Mouse (Mus musculus): ENCODE measurements around the gene Dync2li1. TPM values are rescaled to one million over a fixed set of nuclear protein-coding genes. Genes with fewer than 3 reads are reported as not detected.
A peak's percentile ranks its signal among the peaks of the same experiment; 100 is the strongest.

Dync2li1 gene
- total RNA-seq, 2 experiments from 2014 or later, result 21.0 to 23.1 TPM

DNA sequence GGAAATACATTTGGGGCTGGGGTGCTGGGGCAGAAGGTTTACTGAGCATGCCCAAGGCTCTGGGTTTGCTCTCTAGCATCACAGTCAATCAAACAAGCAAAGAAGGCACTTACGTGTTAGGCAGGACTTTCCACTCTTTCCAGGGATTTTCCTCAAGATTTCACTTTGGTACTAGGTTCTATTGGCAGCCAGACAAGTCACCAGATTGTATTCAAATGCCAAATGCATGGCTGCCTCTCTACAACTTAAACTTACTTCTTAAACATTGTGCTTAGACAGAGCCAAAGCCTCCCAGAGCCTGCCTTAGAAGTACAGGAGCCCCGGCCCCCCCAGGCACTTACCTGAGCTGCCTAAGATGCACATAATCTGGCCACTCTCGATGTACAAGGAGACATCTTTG, 55.4 kb downstream of the Dync2li1 start:
- DNase-seq (ENCODE audit: low spot score in 2 of 2), result peak; percentile 28 to 53

- DNase-seq (ENCODE audit: low spot score in 2 of 2), result no peak
Observed at GRCm38 (mm10) chr17:84682734-84683717, 56.7 kb downstream of the Dync2li1 start, which contains the start of gene Abcg5. Gene Abcg5, minus strand, starts transcription at chr17:84683011.

GRCm38 (mm10) chr17:84684284-84684683, 58.0 kb downstream of the Dync2li1 start:
- no peak for DNase-seq (ENCODE audit: low spot score in 2 of 2)

- no peak for DNase-seq (ENCODE audit: low spot score in 2 of 2)
Observed at GRCm38 (mm10) chr17:84685286-84685685, 59.0 kb downstream of the Dync2li1 start.

GRCm38 (mm10) chr17:84687994-84688393, 61.7 kb downstream of the Dync2li1 start:
- DNase-seq (ENCODE audit: low spot score in 2 of 2), result no peak

GRCm38 (mm10) chr17:84688834-84689233, 62.5 kb downstream of the Dync2li1 start:
- no peak for DNase-seq (ENCODE audit: low spot score in 2 of 2)

- no peak for DNase-seq (ENCODE audit: low spot score in 2 of 2)
Observed at GRCm38 (mm10) chr17:84689316-84689715, 63.0 kb downstream of the Dync2li1 start.

DNA sequence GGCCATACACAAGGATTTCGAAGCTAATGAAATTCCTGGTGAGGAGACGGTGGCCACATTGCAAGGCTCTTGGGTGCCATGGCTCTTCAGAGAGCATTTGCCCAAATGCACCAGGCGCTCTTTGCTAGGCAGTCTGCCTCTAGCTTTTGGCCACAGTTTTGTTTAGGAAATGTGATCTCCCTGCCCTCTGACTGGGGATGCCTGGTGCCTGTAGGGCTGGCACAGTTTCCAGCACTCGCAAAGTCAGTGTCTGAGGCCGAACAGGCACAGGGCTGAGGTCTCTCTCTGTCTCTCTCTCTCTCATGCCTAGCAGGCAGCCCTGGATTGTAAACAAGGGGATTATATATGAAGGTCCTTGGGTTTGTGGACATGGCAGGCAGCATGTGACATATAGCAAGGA, 63.8 kb downstream of the Dync2li1 start:
- no peak for DNase-seq (ENCODE audit: low spot score in 2 of 2)

DNA sequence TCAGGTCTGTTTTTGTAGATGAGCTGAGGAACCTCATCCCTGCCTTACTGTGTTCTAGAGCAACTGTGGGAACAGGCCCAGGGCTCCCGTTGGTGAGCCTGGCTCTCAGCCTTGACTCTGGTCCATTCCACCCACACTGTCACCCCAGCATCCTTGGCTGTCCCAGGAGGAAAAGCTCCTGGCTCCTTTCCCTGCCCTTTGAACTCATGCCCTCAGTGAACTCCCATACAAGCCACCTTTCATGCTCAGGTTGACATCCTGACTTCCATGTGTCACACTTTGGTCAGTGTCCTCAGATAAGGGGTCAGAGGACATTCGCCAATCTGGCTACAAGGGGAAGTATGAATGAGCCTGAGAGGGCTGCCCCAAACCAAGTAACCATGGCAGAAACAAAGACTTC, 67.4 kb downstream of the Dync2li1 start:
- no peak for DNase-seq (ENCODE audit: low spot score in 2 of 2)

DNA sequence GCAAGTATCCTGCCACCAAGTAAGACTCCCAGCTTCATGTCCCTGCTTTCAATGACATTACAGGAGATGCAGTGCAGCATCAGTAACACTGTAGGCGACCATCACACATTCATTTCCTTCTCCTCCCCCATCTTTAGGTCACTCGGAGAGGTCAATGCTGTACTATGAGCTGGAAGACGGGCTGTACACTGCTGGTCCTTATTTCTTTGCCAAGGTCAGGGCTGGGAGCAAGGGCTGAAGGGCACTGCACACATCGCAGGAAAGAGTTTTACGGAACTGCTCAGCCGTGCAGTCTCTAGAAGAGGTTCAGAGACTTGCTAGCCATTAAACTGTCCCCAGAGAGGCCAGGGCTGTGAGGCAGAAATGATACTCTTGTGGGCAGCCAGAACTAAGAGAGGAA, 70.2 kb downstream of the Dync2li1 start:
- DNase-seq (ENCODE audit: low spot score in 2 of 2), result no peak

DNA sequence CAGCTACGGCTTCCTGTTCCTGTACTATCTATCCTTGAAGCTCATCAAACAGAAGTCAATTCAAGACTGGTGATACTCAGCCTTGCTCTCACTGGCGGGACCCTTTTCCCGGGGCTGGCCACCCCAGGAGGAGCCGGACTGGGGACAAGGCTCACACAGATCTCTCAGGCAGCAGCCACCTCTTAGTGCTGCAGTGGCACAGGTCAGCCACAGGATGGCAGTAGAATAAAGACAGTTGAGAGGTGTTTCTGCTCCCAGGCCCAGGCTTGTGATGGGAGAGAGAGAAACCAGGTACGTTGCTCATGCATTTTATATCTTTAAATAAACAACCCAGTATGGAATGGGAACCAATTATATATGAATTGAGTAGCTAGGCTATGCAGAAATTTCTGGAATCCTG, 72.4 kb downstream of the Dync2li1 start:
- peak; percentile 63 to 69 for DNase-seq (ENCODE audit: low spot score in 2 of 2)

Other genes with a start within 250 kb of the Dync2li1 start
- 10 to 100 TPM; 11.6 to 14.9 TPM for gene Thada, start 160.3 kb upstream of the Dync2li1 start, total RNA-seq (2021)
- 1 to 10 TPM; 4.9 to 6.8 TPM for gene Plekhh2, start 114.6 kb upstream of the Dync2li1 start, total RNA-seq (2021)
- gene Abcg8, start 49.8 kb downstream of the Dync2li1 start, total RNA-seq (2021), result under 1 TPM in 1 of 2 experiments, not detected in 1; 0.09 TPM
- gene Abcg5, start 56.5 kb downstream of the Dync2li1 start, total RNA-seq (2021), result not detected
- gene Lrpprc, start 164.3 kb downstream of the Dync2li1 start, total RNA-seq (2021), result 10 to 100 TPM; 55.4 to 63.3 TPM